Comparison of ENCODE assay signal across 12 mouse cellular contexts in the genomic region with DNA sequence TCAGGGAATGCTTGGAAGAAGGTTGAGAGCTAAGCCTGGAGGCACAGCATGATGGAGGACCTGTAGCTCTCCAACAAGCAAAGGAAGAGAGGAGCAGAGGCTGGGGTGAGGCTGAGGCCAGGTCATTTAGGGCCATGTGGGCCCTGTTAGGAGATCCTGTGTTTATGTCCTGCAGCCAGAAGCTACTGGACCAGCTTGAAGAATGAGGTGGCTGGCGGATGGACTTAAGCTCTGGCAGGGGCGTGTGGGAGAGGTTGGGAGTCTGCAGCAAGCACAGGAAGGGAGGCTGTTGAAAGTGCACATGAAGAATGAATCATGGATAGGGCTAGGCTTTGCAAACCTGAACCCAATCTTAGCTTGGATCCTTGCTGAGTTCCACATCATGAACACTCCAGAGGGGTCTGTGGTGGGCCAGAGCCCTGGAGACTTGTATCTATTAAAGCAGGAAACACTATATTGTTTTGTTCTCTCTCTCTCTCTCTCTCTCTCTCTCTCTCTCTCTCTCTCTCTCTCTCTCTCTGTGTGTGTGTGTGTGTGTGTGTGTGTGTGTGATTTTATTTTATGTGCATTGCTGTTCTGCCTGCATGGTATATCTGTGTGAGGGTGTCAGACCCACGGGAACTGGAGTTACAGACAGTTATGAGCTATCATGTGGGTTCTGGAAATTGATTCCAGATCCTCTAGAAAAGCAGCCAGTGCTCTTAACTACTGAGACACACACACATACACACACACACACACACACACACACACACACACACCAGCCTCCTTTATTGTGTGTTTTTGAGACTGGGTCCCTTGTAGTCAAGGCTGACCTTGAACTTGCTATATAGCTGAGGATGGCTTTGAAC. TPM values are rescaled to one million over a fixed set of nuclear protein-coding genes. Genes with fewer than 3 reads are reported as not detected.
DNase-seq lines count a peak whose midpoint lies in the region; ATAC-seq and TF ChIP-seq lines count a peak whose summit lies in the region.
"Had no signal": no experiment of that assay in that cellular context is flagged by ENCODE, and none has a peak within 500 bp of the region (broad histone marks: within the 10 kb centered on the region; RNA-seq: fewer than 3 reads in every experiment).

No protein-coding gene starts in this region.

- DNase-seq in kidney, adult 11 months = no peak
- peak; percentile 50 for DNase-seq in heart, postnatal 0 days (ENCODE audit: low spot score)
- peak; percentile 14 for DNase-seq in lung, adult 2 months
- peak; percentile 35 for DNase-seq in yolk sac, embryonic 10.5 days (ENCODE audit: low spot score)
- DNase-seq: midbrain, embryonic 14.5 days; right cerebral cortex, postnatal 4 days had no signal

- no peak overlapping the region for H3K4me2 ChIP-seq in kidney, embryonic 16.5 days (replicated peaks; ENCODE audit: low read depth, low read length)
- H3K4me2 ChIP-seq in heart, postnatal 0 days (ENCODE audit: low read depth, low read length) = no peak overlapping the region
- H3K4me2 ChIP-seq in forebrain, embryonic 16.5 days (ENCODE audit: low read length) = no peak overlapping the region
- H3K4me2 ChIP-seq: hindbrain, embryonic 14.5 days; neural tube, embryonic 15.5 days had no signal

- peak overlapping the region; percentile 85; the same call in 1 of the 2 replicates for H3K27ac ChIP-seq in kidney, embryonic 16.5 days (ENCODE audit: low read length)
- no peak overlapping the region for H3K27ac ChIP-seq in heart, postnatal 0 days (ENCODE audit: low read depth)
- no peak overlapping the region for H3K27ac ChIP-seq in forebrain, embryonic 16.5 days (ENCODE audit: low read length)
- H3K27ac ChIP-seq: hindbrain, embryonic 14.5 days; layer of hippocampus, adult 2 months; neural tube, embryonic 15.5 days had no signal

- no peaks in the 10 kb centered on the region for H3K27me3 ChIP-seq in kidney, embryonic 16.5 days (ENCODE audit: insufficient read depth, low read length)
- no peaks in the 10 kb centered on the region for H3K27me3 ChIP-seq in heart, postnatal 0 days (ENCODE audit: control insufficient read depth, insufficient read depth, low read length)
- H3K27me3 ChIP-seq in forebrain, embryonic 16.5 days (replicated peaks; ENCODE audit: control insufficient read depth, insufficient read depth, low read length) = no peaks in the 10 kb centered on the region
- H3K27me3 ChIP-seq: neural tube, embryonic 15.5 days had no signal

- no peak for TF ChIP-seq POLR2A in lung, adult 2 months (IDR thresholded peaks at IDR 0.05; ENCODE audit: borderline replicate concordance, extremely low read depth, low read depth, low read length)

- no peak for ATAC-seq in kidney, embryonic 16.5 days (ENCODE audit: low FRiP score, low TSS enrichment)
- ATAC-seq in heart, postnatal 0 days (ENCODE audit: insufficient read depth, low read depth) = no peak
- ATAC-seq in forebrain, embryonic 16.5 days = no peak
- no peak for ATAC-seq in megakaryocyte progenitor cell, adult 5-6 weeks (replicated peaks; ENCODE audit: poor library complexity)

- H3K9me3 ChIP-seq in kidney, embryonic 16.5 days (ENCODE audit: low read length) = no peaks in the 10 kb centered on the region
- H3K9me3 ChIP-seq in heart, postnatal 0 days (replicated peaks; ENCODE audit: control insufficient read depth, low read length) = no peaks in the 10 kb centered on the region
- no peaks in the 10 kb centered on the region for H3K9me3 ChIP-seq in forebrain, embryonic 16.5 days (ENCODE audit: control insufficient read depth, low read length)
- H3K9me3 ChIP-seq: neural tube, embryonic 15.5 days had no signal

- 37% methylated on average over 3 of the region's 3 CpGs for WGBS in kidney, embryonic 16.5 days
- WGBS in heart, postnatal 0 days = 40% methylated on average over 3 of the region's 3 CpGs
- WGBS in lung, adult 2 months = 37% methylated on average over 3 of the region's 3 CpGs
- WGBS in forebrain, embryonic 16.5 days = 73% methylated on average over 3 of the region's 3 CpGs

- no peak for TF ChIP-seq EP300 in heart, postnatal 0 days (IDR thresholded peaks at IDR 0.05; ENCODE audit: low read depth)

- no peak overlapping the region for H3K4me3 ChIP-seq in kidney, embryonic 16.5 days (ENCODE audit: low read length)
- H3K4me3 ChIP-seq in heart, postnatal 0 days (ENCODE audit: low read depth, low read length) = no peak overlapping the region
- H3K4me3 ChIP-seq in lung, adult 2 months (replicated peaks; ENCODE audit: extremely low read depth, low read depth, low read length) = no peak overlapping the region
- no peak overlapping the region for H3K4me3 ChIP-seq in forebrain, embryonic 16.5 days (replicated peaks; ENCODE audit: low read length)
- H3K4me3 ChIP-seq: layer of hippocampus, adult 2 months; neural tube, embryonic 15.5 days had no signal

- no peak overlapping the region; the same call in 1 of the 2 replicates for H3K9ac ChIP-seq in kidney, embryonic 16.5 days (replicated peaks; ENCODE audit: low read length)
- no peak overlapping the region for H3K9ac ChIP-seq in heart, postnatal 0 days (replicated peaks; ENCODE audit: low read depth, low read length)
- no peak overlapping the region for H3K9ac ChIP-seq in forebrain, embryonic 16.5 days (replicated peaks; ENCODE audit: low read depth, low read length)
- H3K9ac ChIP-seq: hindbrain, embryonic 14.5 days; neural tube, embryonic 15.5 days had no signal

- peaks cover 37% of the 10 kb centered on the region for H3K4me1 ChIP-seq in kidney, embryonic 16.5 days (ENCODE audit: insufficient read depth, low read length)
- peaks cover 35% of the 10 kb centered on the region for H3K4me1 ChIP-seq in heart, postnatal 0 days (ENCODE audit: control insufficient read depth, insufficient read depth)
- 0 out of 2 replicates have a peak, but pooled peaks cover 5% of the 10 kb centered on the region for H3K4me1 ChIP-seq in lung, adult 2 months (ENCODE audit: control insufficient read depth, insufficient read depth, low read length)
- no peaks in the 10 kb centered on the region for H3K4me1 ChIP-seq in forebrain, embryonic 16.5 days (replicated peaks; ENCODE audit: control insufficient read depth, insufficient read depth, low read length)

- no peak for TF ChIP-seq CTCF in heart, postnatal 0 days (IDR thresholded peaks at IDR 0.05; ENCODE audit: low read depth)
- TF ChIP-seq CTCF in lung, adult 2 months (IDR thresholded peaks at IDR 0.05; ENCODE audit: insufficient read depth, low read length) = no peak

- H3K36me3 ChIP-seq in kidney, embryonic 16.5 days (ENCODE audit: insufficient read depth, low read length) = no peaks in the 10 kb centered on the region
- no peaks in the 10 kb centered on the region for H3K36me3 ChIP-seq in heart, postnatal 0 days (replicated peaks; ENCODE audit: control insufficient read depth, insufficient read depth, low read length)
- no peaks in the 10 kb centered on the region for H3K36me3 ChIP-seq in forebrain, embryonic 16.5 days (ENCODE audit: control insufficient read depth, insufficient read depth)
- H3K36me3 ChIP-seq: neural tube, embryonic 15.5 days had no signal

RNA-seq across cellular contexts. Expression of gene C1qtnf2, which starts 7.8 kb away (rescaled TPM):
- polyA plus RNA-seq in kidney, embryonic 16.5 days (2015; fragmentation: Nextera tagmentation; extraction: Ambion mirVana) = 17.8 and 20.8 TPM in 2 replicates
- total RNA-seq in heart, postnatal 0 days (2014; rRNA removed; ENCODE audit: low replicate concordance) = 6.3 and 14.3 TPM in 2 replicates
- polyA plus RNA-seq in heart, postnatal 0 days (2015; fragmentation: Nextera tagmentation; extraction: Ambion mirVana) = 13.9 and 14.0 TPM in 2 replicates
- polyA plus RNA-seq in lung, adult 2 months (2012; rRNA removed) = 35.1 and 62.4 TPM in 2 replicates
- 5.9 and 6.5 TPM in 2 replicates for polyA plus RNA-seq in forebrain, embryonic 16.5 days (2015; fragmentation: Nextera tagmentation; extraction: Ambion mirVana)
- not detected in 2 replicates for total RNA-seq in megakaryocyte progenitor cell, adult 5-6 weeks (2015)
- total RNA-seq in megakaryocyte progenitor cell, adult 5-6 weeks (2017) = not detected in 2 replicates

RNA-seq across cellular contexts. Expression of gene Ccnjl, which starts 46.7 kb away (rescaled TPM):
- 26.4 and 29.9 TPM in 2 replicates for polyA plus RNA-seq in kidney, embryonic 16.5 days (2015; fragmentation: Nextera tagmentation; extraction: Ambion mirVana)
- 8.9 and 10.8 TPM in 2 replicates for total RNA-seq in heart, postnatal 0 days (2014; rRNA removed; ENCODE audit: low replicate concordance)
- polyA plus RNA-seq in heart, postnatal 0 days (2015; fragmentation: Nextera tagmentation; extraction: Ambion mirVana) = 10.1 and 11.7 TPM in 2 replicates
- 3.7 and 3.8 TPM in 2 replicates for polyA plus RNA-seq in lung, adult 2 months (2012; rRNA removed)
- polyA plus RNA-seq in forebrain, embryonic 16.5 days (2015; fragmentation: Nextera tagmentation; extraction: Ambion mirVana) = 9.5 and 13.5 TPM in 2 replicates
- total RNA-seq in megakaryocyte progenitor cell, adult 5-6 weeks (2015) = 0.12 and 0.37 TPM in 2 replicates
- 0.17 and 0.20 TPM in 2 replicates for total RNA-seq in megakaryocyte progenitor cell, adult 5-6 weeks (2017)

RNA-seq across cellular contexts. Expression of gene Slu7, which starts 48.4 kb away (rescaled TPM):
- polyA plus RNA-seq in kidney, embryonic 16.5 days (2015; fragmentation: Nextera tagmentation; extraction: Ambion mirVana) = 59.6 and 66.3 TPM in 2 replicates
- 7.2 and 8.0 TPM in 2 replicates for total RNA-seq in heart, postnatal 0 days (2014; rRNA removed; ENCODE audit: low replicate concordance)
- 31.7 and 36.0 TPM in 2 replicates for polyA plus RNA-seq in heart, postnatal 0 days (2015; fragmentation: Nextera tagmentation; extraction: Ambion mirVana)
- 3.2 and 6.0 TPM in 2 replicates for polyA plus RNA-seq in lung, adult 2 months (2012; rRNA removed)
- 76.9 and 87.8 TPM in 2 replicates for polyA plus RNA-seq in forebrain, embryonic 16.5 days (2015; fragmentation: Nextera tagmentation; extraction: Ambion mirVana)
- total RNA-seq in megakaryocyte progenitor cell, adult 5-6 weeks (2015) = 27.5 and 30.5 TPM in 2 replicates
- 66.0 and 73.7 TPM in 2 replicates for total RNA-seq in megakaryocyte progenitor cell, adult 5-6 weeks (2017)

RNA-seq across cellular contexts. Expression of gene Pttg1, which starts 55.8 kb away (rescaled TPM):
- 101 and 102 TPM in 2 replicates for polyA plus RNA-seq in kidney, embryonic 16.5 days (2015; fragmentation: Nextera tagmentation; extraction: Ambion mirVana)
- total RNA-seq in heart, postnatal 0 days (2014; rRNA removed; ENCODE audit: low replicate concordance) = 78.1 and 88.3 TPM in 2 replicates
- polyA plus RNA-seq in heart, postnatal 0 days (2015; fragmentation: Nextera tagmentation; extraction: Ambion mirVana) = 179 and 190 TPM in 2 replicates
- polyA plus RNA-seq in lung, adult 2 months (2012; rRNA removed) = 4.3 and 15.4 TPM in 2 replicates
- 27.0 and 32.7 TPM in 2 replicates for polyA plus RNA-seq in forebrain, embryonic 16.5 days (2015; fragmentation: Nextera tagmentation; extraction: Ambion mirVana)
- total RNA-seq in megakaryocyte progenitor cell, adult 5-6 weeks (2015) = 47.0 and 54.2 TPM in 2 replicates
- total RNA-seq in megakaryocyte progenitor cell, adult 5-6 weeks (2017) = 47.9 and 52.5 TPM in 2 replicates
